Mouse (Mus musculus) olfactory bulb, adult 2 months (tissue): ENCODE data around the gene Bahd1.

ENCODE experiments used
- CTCF ChIP-seq: fragments of 200-500 bp; IDR thresholded peaks from 2 replicates; pipeline ENCODE4 v1.5.1; 2012; ENCODE audit warnings: low read depth, mild to moderate bottlenecking, low read length, moderate library complexity; ENCODE audit not compliant: insufficient read depth
- POLR2A ChIP-seq: fragments of 200-500 bp; IDR thresholded peaks from 2 replicates; pipeline ENCODE4 v1.6.1; 2012; ENCODE audit warnings: mild to moderate bottlenecking, low read depth, low read length, moderate library complexity; ENCODE audit not compliant: insufficient read depth

DNA sequence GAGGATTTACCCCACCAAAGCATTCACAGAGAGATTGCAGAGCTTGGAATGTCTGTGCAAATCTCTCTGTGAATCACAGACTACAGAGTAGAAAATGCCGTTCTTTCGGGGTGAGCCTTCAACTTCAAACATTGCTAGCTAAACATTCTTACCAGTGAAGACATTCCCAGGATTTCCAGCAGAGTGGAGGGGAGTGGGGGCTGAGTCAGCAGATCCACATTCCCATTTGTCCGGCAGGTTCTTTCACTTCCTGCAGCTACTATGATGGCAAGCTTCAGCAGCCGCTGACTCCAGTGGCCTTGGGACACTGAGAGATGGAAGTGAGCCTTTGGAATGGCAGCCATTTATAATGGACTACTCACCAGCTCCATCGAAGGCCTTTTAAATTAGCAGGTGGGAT, 56.3 kb downstream of the Bahd1 start:
- no peak for TF ChIP-seq CTCF
- TF ChIP-seq POLR2A = no peak
